Mouse (Mus musculus): ENCODE results near the gene Snx27.

Snx27 gene

GRCm38 (mm10) chr3:94567242-94567641 is 15.3 kb downstream of the Snx27 start:
- no peak for DNase-seq (ENCODE audit: low spot score in 2 of 2)

GRCm38 (mm10) chr3:94565557-94565956 is 17.0 kb downstream of the Snx27 start:
- no peak for DNase-seq (ENCODE audit: low spot score in 2 of 2)

- no peak for DNase-seq (ENCODE audit: low spot score in 2 of 2)
Measured at GRCm38 (mm10) chr3:94565127-94565526, 17.4 kb downstream of the Snx27 start.

- DNase-seq (ENCODE audit: low spot score in 2 of 2), result no peak
Measured at GRCm38 (mm10) chr3:94564356-94565010, 18.0 kb downstream of the Snx27 start.

GRCm38 (mm10) chr3:94563163-94563562 is 19.4 kb downstream of the Snx27 start:
- no peak for DNase-seq (ENCODE audit: low spot score in 2 of 2)

GRCm38 (mm10) chr3:94559931-94560429 is 22.5 kb downstream of the Snx27 start:
- DNase-seq (ENCODE audit: low spot score in 2 of 2), result no peak

GRCm38 (mm10) chr3:94549041-94549440 is 33.5 kb downstream of the Snx27 start:
- DNase-seq (ENCODE audit: low spot score in 2 of 2), result no peak

GRCm38 (mm10) chr3:94537187-94537586 is 45.3 kb downstream of the Snx27 start:
- DNase-seq (ENCODE audit: low spot score in 2 of 2), result no peak

- DNase-seq (ENCODE audit: low spot score in 2 of 2), result peak in 1 of 2 experiments; percentile 13
Measured at GRCm38 (mm10) chr3:94533968-94534367, 48.5 kb downstream of the Snx27 start.

GRCm38 (mm10) chr3:94526731-94527130 is 55.8 kb downstream of the Snx27 start:
- no peak for DNase-seq (ENCODE audit: low spot score in 2 of 2)

GRCm38 (mm10) chr3:94506664-94507063 is 75.9 kb downstream of the Snx27 start:
- no peak for DNase-seq (ENCODE audit: low spot score in 2 of 2)

GRCm38 (mm10) chr3:94502243-94502642 is 80.3 kb downstream of the Snx27 start:
- DNase-seq (ENCODE audit: low spot score in 2 of 2), result no peak

- DNase-seq (ENCODE audit: low spot score in 2 of 2), result no peak
Measured at GRCm38 (mm10) chr3:94497162-94497561, 85.4 kb downstream of the Snx27 start.

- DNase-seq (ENCODE audit: low spot score in 2 of 2), result no peak
Measured at GRCm38 (mm10) chr3:94487581-94487980, 94.9 kb downstream of the Snx27 start.

GRCm38 (mm10) chr3:94485922-94486321 is 96.6 kb downstream of the Snx27 start:
- no peak for DNase-seq (ENCODE audit: low spot score in 2 of 2)

- no peak for DNase-seq (ENCODE audit: low spot score in 2 of 2)
Measured at GRCm38 (mm10) chr3:94483790-94484439, 98.6 kb downstream of the Snx27 start.

- peak; percentile 42 to 70 for DNase-seq (ENCODE audit: low spot score in 2 of 2)
Measured at GRCm38 (mm10) chr3:94482764-94483385, 99.6 kb downstream of the Snx27 start.

- DNase-seq (ENCODE audit: low spot score in 2 of 2), result no peak
Measured at GRCm38 (mm10) chr3:94481429-94481828, 101.1 kb downstream of the Snx27 start.

GRCm38 (mm10) chr3:94480291-94480884 is 102.1 kb downstream of the Snx27 start, which contains the start of gene Riiad1:
Riiad1 (minus strand) TSS chr3:94480341.
- DNase-seq (ENCODE audit: low spot score in 2 of 2), result no peak

- no peak for DNase-seq (ENCODE audit: low spot score in 2 of 2)
Measured at GRCm38 (mm10) chr3:94479564-94479963, 103.0 kb downstream of the Snx27 start.

GRCm38 (mm10) chr3:94478591-94479169 is 103.8 kb downstream of the Snx27 start:
- no peak for DNase-seq (ENCODE audit: low spot score in 2 of 2)

GRCm38 (mm10) chr3:94477981-94478422 is 104.5 kb downstream of the Snx27 start, which contains the start of gene Celf3:
Celf3 (plus strand) TSS chr3:94478295.
- no peak for DNase-seq (ENCODE audit: low spot score in 2 of 2)
